16 mouse cellular contexts compared by ENCODE assay signal in genomic region chr11:79748606-79749125, GRCm38 (mm10).
"Had no signal": no experiment of that assay in that cellular context is flagged by ENCODE, and none has a peak within 500 bp of the region (broad histone marks: within the 10 kb centered on the region; RNA-seq: fewer than 3 reads in every experiment).

No protein-coding gene starts in this region.

- H3K27me3 ChIP-seq: lung, embryonic 15.5 days; midbrain, embryonic 12.5 days; neural tube, embryonic 13.5 days; neural tube, embryonic 15.5 days; stomach, embryonic 15.5 days had no signal

- H3K9me3 ChIP-seq: lung, embryonic 15.5 days; midbrain, embryonic 12.5 days; neural tube, embryonic 13.5 days; neural tube, embryonic 15.5 days; stomach, embryonic 15.5 days had no signal

- ATAC-seq: lung, postnatal 0 days had no signal

- H3K4me3 ChIP-seq: lung, embryonic 15.5 days; midbrain, embryonic 12.5 days; neural tube, embryonic 13.5 days; neural tube, embryonic 15.5 days; stomach, embryonic 15.5 days had no signal

- H3K27ac ChIP-seq: liver, embryonic 14.5 days; lung, embryonic 15.5 days; macrophage; midbrain, embryonic 12.5 days; neural tube, embryonic 13.5 days; neural tube, embryonic 15.5 days; stomach, embryonic 15.5 days; stomach, postnatal 0 days had no signal

- H3K36me3 ChIP-seq: lung, embryonic 15.5 days; midbrain, embryonic 12.5 days; neural tube, embryonic 13.5 days; neural tube, embryonic 15.5 days; stomach, embryonic 15.5 days had no signal

- DNase-seq: lung, adult 18-20 months; lung, postnatal 14 days; lung, postnatal 36 days; right cerebral cortex, postnatal 14 days; thymus, adult 2 months; thymus, postnatal 25 days; thymus, postnatal 4 days had no signal

- H3K9ac ChIP-seq: liver, embryonic 14.5 days; lung, embryonic 15.5 days; midbrain, embryonic 12.5 days; neural tube, embryonic 13.5 days; neural tube, embryonic 15.5 days; stomach, embryonic 15.5 days had no signal

- H3K4me1 ChIP-seq: neural tube, embryonic 13.5 days; neural tube, embryonic 15.5 days had no signal
